ENCODE assay signal across 17 mouse cellular contexts in genomic region chr15:97873717-97874116, GRCm38 (mm10). TPM values are rescaled to one million over a fixed set of nuclear protein-coding genes. Genes with fewer than 3 reads are reported as not detected.
DNase-seq lines count a peak whose midpoint lies in the region; ATAC-seq and TF ChIP-seq lines count a peak whose summit lies in the region.
"Had no signal": no experiment of that assay in that cellular context is flagged by ENCODE, and none has a peak within 500 bp of the region (broad histone marks: within the 10 kb centered on the region; RNA-seq: fewer than 3 reads in every experiment).

No protein-coding gene starts in this region.

- TF ChIP-seq CTCF in MEL (IDR thresholded peaks at IDR 0.05 in 2 of 3, conservative IDR thresholded peaks at IDR 0.05 in 1 of 3; ENCODE audit: control insufficient read depth in 1 of 3, insufficient read depth in 1 of 3, low read depth in 2 of 3, low read length in 3 of 3, poor library complexity in 1 of 3, severe bottlenecking in 1 of 3), result no peak

- no peak for TF ChIP-seq EP300 in MEL (IDR thresholded peaks at IDR 0.05; ENCODE audit: low read depth in 1 of 2, low read length in 2 of 2)

- H3K27me3 ChIP-seq in kidney, embryonic 14.5 days (ENCODE audit: control insufficient read depth, insufficient read depth, low read length), result no peaks in the 10 kb centered on the region
- no peaks in the 10 kb centered on the region for H3K27me3 ChIP-seq in MEL (ENCODE audit: control insufficient read depth in 1 of 2, insufficient read depth in 2 of 2, low read length in 2 of 2)
- H3K27me3 ChIP-seq: forebrain, embryonic 13.5 days had no signal

- no peak overlapping the region for H3K4me2 ChIP-seq in kidney, embryonic 14.5 days (replicated peaks; ENCODE audit: low read depth, low read length)
- H3K4me2 ChIP-seq: forebrain, embryonic 13.5 days; heart, embryonic 12.5 days; hindbrain, embryonic 14.5 days had no signal

- no peaks in the 10 kb centered on the region for H3K36me3 ChIP-seq in kidney, embryonic 14.5 days (ENCODE audit: control insufficient read depth, insufficient read depth, low read length)
- H3K36me3 ChIP-seq in MEL (ENCODE audit: control insufficient read depth in 1 of 2, insufficient read depth in 2 of 2, low read length in 2 of 2), result peaks cover 2 to 8% of the 10 kb centered on the region in 2 experiments; a peak in 3 of 4 replicates
- H3K36me3 ChIP-seq: embryonic facial prominence, embryonic 10.5 days; heart, embryonic 12.5 days; hindbrain, embryonic 10.5 days had no signal

- H3K27ac ChIP-seq in kidney, embryonic 14.5 days (ENCODE audit: low read depth, low read length), result no peak overlapping the region
- H3K27ac ChIP-seq in MEL (ENCODE audit: control insufficient read depth, low read depth, low read length), result no peak overlapping the region
- H3K27ac ChIP-seq: embryonic facial prominence, embryonic 10.5 days; forebrain, embryonic 13.5 days; hindbrain, embryonic 10.5 days; hindbrain, embryonic 14.5 days had no signal

- intact Hi-C loops in gastrocnemius, postnatal 14 days (cut with DNase I; ENCODE audit: low total_unique reads), result no loop called here

- no peak overlapping the region for H3K9ac ChIP-seq in kidney, embryonic 14.5 days (ENCODE audit: low read depth, low read length)
- H3K9ac ChIP-seq in MEL (ENCODE audit: control insufficient read depth, low read depth, low read length, poor library complexity, severe bottlenecking), result no peak overlapping the region
- H3K9ac ChIP-seq: forebrain, embryonic 13.5 days; forebrain, postnatal 0 days; heart, embryonic 12.5 days; hindbrain, embryonic 14.5 days had no signal

- 34% methylated on average over 9 of the region's 9 CpGs for WGBS in kidney, embryonic 14.5 days

- no peak; a peak in 1 of 4 replicates for TF ChIP-seq POLR2A in MEL (IDR thresholded peaks at IDR 0.05; ENCODE audit: control insufficient read depth in 1 of 2, insufficient read depth in 1 of 2, low read depth in 1 of 2, low read length in 2 of 2, poor library complexity in 1 of 2)

- peak; percentile 47 for DNase-seq in gastrocnemius, postnatal 14 days
- no peak for DNase-seq in gastrocnemius, postnatal 10 days
- DNase-seq in kidney, postnatal 10 days, result peak; percentile 57
- no peak for DNase-seq in MEL (ENCODE audit: low read depth, low spot score)
- DNase-seq in kidney, postnatal 4 days, result peak; percentile 53 to 64
- no peak for DNase-seq in ovary, postnatal 36 days (ENCODE audit: low spot score)
- DNase-seq: adrenal gland, adult 2 months; adrenal gland, postnatal 25 days; cerebellum, adult 2 months; cerebellum, postnatal 10 days; forebrain, postnatal 0 days had no signal

- no peak for ATAC-seq in kidney, embryonic 14.5 days (ENCODE audit: low FRiP score, low TSS enrichment)
- ATAC-seq: forebrain, embryonic 13.5 days; forebrain, postnatal 0 days had no signal

- 0 out of 2 replicates have a peak, but pooled peaks cover 5% of the 10 kb centered on the region for H3K4me1 ChIP-seq in kidney, embryonic 14.5 days (ENCODE audit: control insufficient read depth, insufficient read depth, low read length)
- peaks cover 4 to 12% of the 10 kb centered on the region in 2 experiments for H3K4me1 ChIP-seq in MEL (ENCODE audit: control insufficient read depth in 1 of 2, insufficient read depth in 2 of 2, low read length in 2 of 2)
- H3K4me1 ChIP-seq: forebrain, embryonic 13.5 days had no signal

- TF ChIP-seq RAD21 in MEL (IDR thresholded peaks at IDR 0.05; ENCODE audit: low read depth, low read length), result no peak

- H3K4me3 ChIP-seq in kidney, embryonic 14.5 days (ENCODE audit: low read length), result no peak overlapping the region
- H3K4me3 ChIP-seq in MEL (ENCODE audit: control insufficient read depth in 1 of 2, insufficient read depth in 1 of 2, low read depth in 2 of 2, low read length in 2 of 2), result no peak overlapping the region
- H3K4me3 ChIP-seq: embryonic facial prominence, embryonic 10.5 days; forebrain, embryonic 13.5 days; heart, embryonic 12.5 days; hindbrain, embryonic 10.5 days had no signal

- H3K79me2 ChIP-seq in MEL (ENCODE audit: control insufficient read depth, insufficient read depth, low read length, poor library complexity), result no peaks in the 10 kb centered on the region

- no peaks in the 10 kb centered on the region for H3K9me3 ChIP-seq in kidney, embryonic 14.5 days (ENCODE audit: control insufficient read depth, low read length)
- H3K9me3 ChIP-seq in MEL (replicated peaks; ENCODE audit: insufficient read depth, low read length), result no peaks in the 10 kb centered on the region
- H3K9me3 ChIP-seq: embryonic facial prominence, embryonic 10.5 days; forebrain, embryonic 13.5 days; heart, embryonic 12.5 days; hindbrain, embryonic 10.5 days had no signal

TF ChIP-seq in MEL, 35 proteins besides CTCF, POLR2A, EP300 and RAD21:
- TF ChIP-seq ZMIZ1 (IDR thresholded peaks at IDR 0.05; ENCODE audit: low read depth, low read length), result peak; percentile 2; the same call in 1 of the 2 replicates
- no peak for TF ChIP-seq ZC3H11A (IDR thresholded peaks at IDR 0.05; ENCODE audit: low read depth, low read length)
- TF ChIP-seq SIN3A (IDR thresholded peaks at IDR 0.05; ENCODE audit: low read length), result no peak
- no peak for TF ChIP-seq MAZ (IDR thresholded peaks at IDR 0.05; ENCODE audit: low read depth, low read length)
- TF ChIP-seq MYB (IDR thresholded peaks at IDR 0.05; ENCODE audit: low read depth, low read length), result 0 out of 2 replicates have a peak, but pooled peaks have one; percentile 10
- TF ChIP-seq USF1 (IDR thresholded peaks at IDR 0.05; ENCODE audit: low read depth, low read length), result no peak
- TF ChIP-seq JUND (IDR thresholded peaks at IDR 0.05; ENCODE audit: low read depth, low read length), result no peak
- TF ChIP-seq ETS1 (IDR thresholded peaks at IDR 0.05; ENCODE audit: low read depth, low read length), result no peak
- TF ChIP-seq RCOR1 (IDR thresholded peaks at IDR 0.05; ENCODE audit: low read depth, low read length), result no peak
- no peak for TF ChIP-seq GABPA (IDR thresholded peaks at IDR 0.05; ENCODE audit: low read depth, low read length)
- no peak for TF ChIP-seq ZKSCAN1 (IDR thresholded peaks at IDR 0.05; ENCODE audit: low read depth, low read length)
- TF ChIP-seq BHLHE40 (IDR thresholded peaks at IDR 0.05; ENCODE audit: borderline replicate concordance, low read depth, low read length), result no peak
- TF ChIP-seq ZNF384 (IDR thresholded peaks at IDR 0.05; ENCODE audit: low read depth, low read length), result no peak
- TF ChIP-seq CHD2 (IDR thresholded peaks at IDR 0.05; ENCODE audit: low read length), result no peak

RNA-seq across cellular contexts. Expression of gene Hdac7, which starts 29.4 kb away (rescaled TPM):
- 10 to 100 TPM; 18.2 to 23.3 TPM for total RNA-seq in gastrocnemius, postnatal 14 days (2021)
- 10 to 100 TPM; 24.5 to 40.3 TPM for total RNA-seq in gastrocnemius, postnatal 10 days (2021)
- 32.2 and 34.1 TPM in 2 replicates for polyA plus RNA-seq in kidney, embryonic 14.5 days (2014; fragmentation: Nextera tagmentation; extraction: Ambion mirVana)
- 100 and 102 TPM in 2 replicates for total RNA-seq in MEL (2012; rRNA removed)
- polyA plus RNA-seq in MEL (2012; ENCODE audit: insufficient read depth in 1 of 2, insufficient read length in 2 of 2, low read depth in 1 of 2, low replicate concordance in 2 of 2, missing spikeins in 1 of 2), result 100 to 1,000 TPM in 1 of 2 experiments, not detected in 1; 389 TPM

RNA-seq across cellular contexts. Expression of gene Vdr, which starts 36.7 kb away (rescaled TPM):
- total RNA-seq in gastrocnemius, postnatal 14 days (2021), result under 1 TPM; 0.12 to 0.49 TPM
- 1 to 10 TPM in 1 of 2 experiments, under 1 TPM in 1; 0.40 to 2.8 TPM for total RNA-seq in gastrocnemius, postnatal 10 days (2021)
- polyA plus RNA-seq in kidney, embryonic 14.5 days (2014; fragmentation: Nextera tagmentation; extraction: Ambion mirVana), result 1.4 and 2.8 TPM in 2 replicates
- total RNA-seq in MEL (2012; rRNA removed), result 0.54 and 0.69 TPM in 2 replicates
- polyA plus RNA-seq in MEL (2012; ENCODE audit: insufficient read depth in 1 of 2, insufficient read length in 2 of 2, low read depth in 1 of 2, low replicate concordance in 2 of 2, missing spikeins in 1 of 2), result 1 to 10 TPM in 1 of 2 experiments, not detected in 1; 1.9 TPM
- polyA plus RNA-seq: forebrain, embryonic 13.5 days had no signal

Comparison
In these comparisons a context has a peak if more than half of its experiments do, and no peak if none do; other contexts are left out.
1. DNase-seq: peak in gastrocnemius, postnatal 14 days (single experiment), kidney, postnatal 10 days (single experiment) and kidney, postnatal 4 days (2 of 2); none in gastrocnemius, postnatal 10 days (single experiment), MEL (single experiment) and ovary, postnatal 36 days (single experiment).